Mouse (Mus musculus) MEL (cell line): ENCODE results near the gene Hrct1. TPM values are rescaled to one million over a fixed set of nuclear protein-coding genes. Genes with fewer than 3 reads are reported as not detected.

Source experiments
- polyA plus RNA-seq, 2 experiments: library from polyadenylated mRNA; stranded (reverse) in 1 of 2; unstranded in 1 of 2; fragments of >175 nt in 1 of 2; fragments of >200 nt in 1 of 2; gene quantifications; 2 replicates each; pipeline versions ENCODE4 v1.2.1 to v1.2.4; 2012; ENCODE audit warnings: low replicate concordance in 2 of 2, low read depth in 1 of 2; ENCODE audit not compliant: insufficient read length in 2 of 2, insufficient read depth in 1 of 2, missing spikeins in 1 of 2
- total RNA-seq: library from RNA; depleted of rRNA; stranded (reverse); fragments of 300-350 nt; gene quantifications from 2 replicates; pipeline ENCODE4 v1.2.3, GENCODE M21; 2012; rRNA removed

Gene Hrct1
- total and polyA plus RNA-seq, 3 experiments: not detected

Other genes with a start within 250 kb of the Hrct1 start
- gene Sit1, start 243.5 kb upstream of the Hrct1 start, total RNA-seq: 0.08 TPM in 1 of 2 replicates, not detected in the other
- under 1 TPM in 1 of 2 experiments, not detected in 1; 0.06 TPM for gene Sit1, start 243.5 kb upstream of the Hrct1 start, polyA plus RNA-seq
- 32.9 and 44.3 TPM in 2 replicates for gene Ccdc107, start 234.3 kb upstream of the Hrct1 start, total RNA-seq
- 10 to 100 TPM in 1 of 2 experiments, not detected in 1; 56.7 TPM for gene Ccdc107, start 234.3 kb upstream of the Hrct1 start, polyA plus RNA-seq
- gene Arhgef39, start 227.5 kb upstream of the Hrct1 start, total RNA-seq: 26.3 and 26.5 TPM in 2 replicates
- gene Arhgef39, start 227.5 kb upstream of the Hrct1 start, polyA plus RNA-seq: 10 to 100 TPM in 1 of 2 experiments, not detected in 1; 56.7 TPM
- gene Car9, start 220.2 kb upstream of the Hrct1 start, total RNA-seq: 0.77 and 1.2 TPM in 2 replicates
- gene Car9, start 220.2 kb upstream of the Hrct1 start, polyA plus RNA-seq: 1 to 10 TPM in 1 of 2 experiments, not detected in 1; 3.3 TPM
- 0.08 TPM in 1 of 2 replicates, not detected in the other for gene Tpm2, start 203.4 kb upstream of the Hrct1 start, total RNA-seq
- not detected for gene Tpm2, start 203.4 kb upstream of the Hrct1 start, polyA plus RNA-seq
- 14.9 and 17.1 TPM in 2 replicates for gene Creb3, start 164.9 kb upstream of the Hrct1 start, total RNA-seq
- gene Creb3, start 164.9 kb upstream of the Hrct1 start, polyA plus RNA-seq: 10 to 100 TPM in 1 of 2 experiments, not detected in 1; 21.3 TPM
- 106 and 112 TPM in 2 replicates for gene Tln1, start 164.5 kb upstream of the Hrct1 start, total RNA-seq
- gene Tln1, start 164.5 kb upstream of the Hrct1 start, polyA plus RNA-seq: 100 to 1,000 TPM in 1 of 2 experiments, 10 to 100 TPM in 1; 22.9 to 146 TPM
- gene Rgp1, start 148.5 kb upstream of the Hrct1 start, total RNA-seq: 14.3 and 17.1 TPM in 2 replicates
- gene Rgp1, start 148.5 kb upstream of the Hrct1 start, polyA plus RNA-seq: 10 to 100 TPM in 1 of 2 experiments, not detected in 1; 47.6 TPM
- gene Gba2, start 148.3 kb upstream of the Hrct1 start, total RNA-seq: 5.7 and 6.2 TPM in 2 replicates
- gene Gba2, start 148.3 kb upstream of the Hrct1 start, polyA plus RNA-seq: 10 to 100 TPM in 1 of 2 experiments, not detected in 1; 24.9 TPM
- 0.73 and 1.0 TPM in 2 replicates for gene Msmp, start 142.7 kb upstream of the Hrct1 start, total RNA-seq
- 1 to 10 TPM in 1 of 2 experiments, not detected in 1; 2.5 TPM for gene Msmp, start 142.7 kb upstream of the Hrct1 start, polyA plus RNA-seq
- 0.27 and 0.49 TPM in 2 replicates for gene Npr2, start 95.3 kb upstream of the Hrct1 start, total RNA-seq
- gene Npr2, start 95.3 kb upstream of the Hrct1 start, polyA plus RNA-seq: 1 to 10 TPM in 1 of 2 experiments, not detected in 1; 2.3 TPM
- gene Spag8, start 73.6 kb upstream of the Hrct1 start, total RNA-seq: 0.15 and 0.29 TPM in 2 replicates
- gene Spag8, start 73.6 kb upstream of the Hrct1 start, polyA plus RNA-seq: under 1 TPM in 1 of 2 experiments, not detected in 1; 0.57 TPM
- 35.3 and 46.4 TPM in 2 replicates for gene Hint2, start 70.7 kb upstream of the Hrct1 start, total RNA-seq
- gene Hint2, start 70.7 kb upstream of the Hrct1 start, polyA plus RNA-seq: 100 to 1,000 TPM in 1 of 2 experiments, 10 to 100 TPM in 1; 33.2 to 254 TPM
- gene Tmem8b, start 58.2 kb upstream of the Hrct1 start, total RNA-seq: 0.42 and 0.46 TPM in 2 replicates
- 1 to 10 TPM in 1 of 2 experiments, not detected in 1; 3.6 TPM for gene Tmem8b, start 58.2 kb upstream of the Hrct1 start, polyA plus RNA-seq
- 7.0 and 8.8 TPM in 2 replicates for gene Fam221b, start 58.0 kb upstream of the Hrct1 start, total RNA-seq
- gene Fam221b, start 58.0 kb upstream of the Hrct1 start, polyA plus RNA-seq: under 1 TPM in 1 of 2 experiments, not detected in 1; 0.10 TPM
- not detected in 2 replicates for gene Olfr70, start 26.4 kb upstream of the Hrct1 start, total RNA-seq
- gene Olfr70, start 26.4 kb upstream of the Hrct1 start, polyA plus RNA-seq: not detected
- gene Olfr71, start 16.9 kb upstream of the Hrct1 start, total RNA-seq: not detected in 2 replicates
- not detected for gene Olfr71, start 16.9 kb upstream of the Hrct1 start, polyA plus RNA-seq
- gene Spaar, start 2.8 kb downstream of the Hrct1 start, total RNA-seq: not detected in 2 replicates
- gene Spaar, start 2.8 kb downstream of the Hrct1 start, polyA plus RNA-seq: not detected
- not detected in 2 replicates for gene Olfr159, start 43.8 kb downstream of the Hrct1 start, total RNA-seq
- gene Olfr159, start 43.8 kb downstream of the Hrct1 start, polyA plus RNA-seq: not detected
- gene Olfr156, start 96.7 kb downstream of the Hrct1 start, total RNA-seq: not detected in 2 replicates
- not detected for gene Olfr156, start 96.7 kb downstream of the Hrct1 start, polyA plus RNA-seq
- gene Olfr157, start 113.0 kb downstream of the Hrct1 start, total RNA-seq: not detected in 2 replicates
- under 1 TPM in 1 of 2 experiments, not detected in 1; 0.01 TPM for gene Olfr157, start 113.0 kb downstream of the Hrct1 start, polyA plus RNA-seq
- not detected in 2 replicates for gene Olfr155, start 124.4 kb downstream of the Hrct1 start, total RNA-seq
- not detected for gene Olfr155, start 124.4 kb downstream of the Hrct1 start, polyA plus RNA-seq
- 0.12 and 0.13 TPM in 2 replicates for gene Reck, start 148.3 kb downstream of the Hrct1 start, total RNA-seq
- under 1 TPM in 1 of 2 experiments, not detected in 1; 0.60 TPM for gene Reck, start 148.3 kb downstream of the Hrct1 start, polyA plus RNA-seq
- 22.8 and 30.6 TPM in 2 replicates for gene Glipr2, start 230.2 kb downstream of the Hrct1 start, total RNA-seq
- gene Glipr2, start 230.2 kb downstream of the Hrct1 start, polyA plus RNA-seq: 10 to 100 TPM in 1 of 2 experiments, not detected in 1; 25.0 TPM